Mouse (Mus musculus) ovary, postnatal 36 days (tissue): ENCODE measurements around the gene Psmb6.

ENCODE experiments used
- DNase-seq: peaks from one replicate; pipeline ENCODE4 v3.0.0; 2022; ENCODE audit warnings: low spot score, mixed read lengths

The Psmb6 gene

DNA sequence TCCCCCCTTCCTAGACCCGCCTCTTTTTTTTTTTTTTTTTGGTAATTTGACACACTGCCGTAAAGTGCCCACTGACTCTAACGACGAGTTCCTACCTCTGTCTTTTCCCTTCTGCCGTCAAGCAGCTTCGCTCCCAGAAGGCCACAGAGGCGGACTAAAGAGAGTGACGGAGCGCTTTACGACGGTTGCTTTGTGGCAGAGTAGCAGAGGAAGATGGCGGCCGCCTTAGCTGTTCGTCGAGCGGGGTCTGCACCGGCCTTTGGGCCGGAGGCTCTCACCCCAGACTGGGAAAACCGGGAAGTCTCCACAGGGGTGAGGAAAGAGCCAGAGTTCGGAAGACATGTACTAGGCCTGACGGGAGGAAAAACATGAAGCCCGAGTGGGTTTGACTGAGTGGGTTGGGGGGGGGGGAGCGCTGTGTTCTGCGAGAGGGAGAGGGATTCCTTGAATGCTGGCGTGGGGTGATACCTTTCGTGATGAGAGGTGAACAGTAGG lies at the start of gene Psmb6:
TSS of gene Psmb6 (plus strand) at position 184 of the 495 bp plus-strand sequence.
- peak; percentile 84 for DNase-seq

DNA sequence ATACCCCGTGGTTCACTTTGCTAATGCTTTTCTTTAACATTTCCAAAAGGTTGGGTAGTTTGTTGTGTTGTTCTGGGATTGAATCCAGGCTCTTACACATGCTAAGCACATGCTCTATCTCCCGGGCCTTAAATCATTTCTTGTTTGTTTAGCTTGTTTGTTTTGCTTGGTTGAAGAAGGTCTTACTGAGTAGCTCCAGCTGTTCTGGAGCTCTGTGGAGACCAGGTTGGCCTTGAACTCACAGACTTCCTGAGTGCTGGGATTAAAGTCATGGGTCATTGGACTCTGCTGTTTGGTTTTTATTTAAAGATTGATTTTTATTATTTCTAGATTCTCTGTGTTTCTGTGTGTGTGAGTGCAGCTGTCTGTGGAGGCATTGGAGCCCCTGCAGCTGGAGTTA lies 39.7 kb upstream of the Psmb6 start:
- DNase-seq: no peak

DNA sequence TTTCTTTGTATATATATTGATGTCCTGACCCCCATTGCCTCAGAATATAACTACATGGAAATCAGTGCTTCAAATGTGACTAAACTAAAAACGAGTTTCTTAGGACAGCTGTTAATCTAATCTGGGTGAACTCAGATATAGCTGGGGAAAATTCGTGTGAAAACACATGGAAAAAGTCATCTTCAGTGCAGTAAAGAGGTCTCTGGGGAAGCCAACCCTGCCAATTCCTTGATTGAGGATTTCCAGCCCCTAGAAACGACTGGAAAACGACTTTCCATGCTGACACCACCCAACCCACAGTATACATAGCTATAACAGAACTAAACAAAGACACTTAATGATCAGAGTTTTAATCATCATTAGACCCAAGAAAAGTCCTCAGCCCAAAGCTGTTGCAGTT lies 37.4 kb upstream of the Psmb6 start:
- DNase-seq: no peak

DNA sequence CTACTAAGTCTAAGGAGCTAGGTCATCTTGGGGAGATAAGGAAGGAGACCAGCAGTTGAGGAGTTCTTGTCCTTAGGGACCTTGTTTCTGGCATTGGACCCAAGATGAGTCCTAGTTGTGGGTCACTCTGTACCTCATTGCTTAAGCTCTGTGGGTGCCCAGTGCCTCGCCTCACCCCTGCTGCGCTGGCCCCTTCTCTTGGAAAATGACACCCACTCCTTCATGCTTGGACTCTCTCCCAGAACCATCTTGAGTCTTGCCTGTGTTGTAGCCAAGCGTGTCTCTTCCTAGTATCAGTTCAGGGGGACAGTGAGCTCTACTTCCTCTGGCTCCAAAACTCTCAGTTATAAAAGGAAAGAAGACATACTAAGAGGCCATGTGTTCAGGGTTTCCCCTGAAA lies 36.0 kb upstream of the Psmb6 start:
- DNase-seq: no peak

DNA sequence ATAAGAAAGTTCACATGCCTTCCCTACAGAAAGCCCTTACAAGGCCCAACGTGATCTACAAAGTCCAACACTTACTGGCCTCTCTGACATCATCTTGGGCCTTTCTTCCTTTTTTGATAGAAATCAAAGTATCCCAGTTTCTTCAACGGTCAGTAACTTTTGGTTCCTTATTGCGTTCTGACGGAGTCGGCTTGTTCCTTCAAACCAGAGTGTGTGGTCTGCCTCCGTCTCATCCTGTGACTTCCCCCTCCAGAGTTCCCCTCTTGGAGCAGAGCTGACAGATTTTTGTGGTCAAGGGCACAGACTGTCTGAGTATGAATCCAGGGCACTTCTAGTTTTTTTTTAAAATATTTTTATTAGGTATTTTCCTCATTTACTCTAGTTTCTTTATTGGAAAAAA lies 35.5 kb upstream of the Psmb6 start:
- DNase-seq: no peak

DNA sequence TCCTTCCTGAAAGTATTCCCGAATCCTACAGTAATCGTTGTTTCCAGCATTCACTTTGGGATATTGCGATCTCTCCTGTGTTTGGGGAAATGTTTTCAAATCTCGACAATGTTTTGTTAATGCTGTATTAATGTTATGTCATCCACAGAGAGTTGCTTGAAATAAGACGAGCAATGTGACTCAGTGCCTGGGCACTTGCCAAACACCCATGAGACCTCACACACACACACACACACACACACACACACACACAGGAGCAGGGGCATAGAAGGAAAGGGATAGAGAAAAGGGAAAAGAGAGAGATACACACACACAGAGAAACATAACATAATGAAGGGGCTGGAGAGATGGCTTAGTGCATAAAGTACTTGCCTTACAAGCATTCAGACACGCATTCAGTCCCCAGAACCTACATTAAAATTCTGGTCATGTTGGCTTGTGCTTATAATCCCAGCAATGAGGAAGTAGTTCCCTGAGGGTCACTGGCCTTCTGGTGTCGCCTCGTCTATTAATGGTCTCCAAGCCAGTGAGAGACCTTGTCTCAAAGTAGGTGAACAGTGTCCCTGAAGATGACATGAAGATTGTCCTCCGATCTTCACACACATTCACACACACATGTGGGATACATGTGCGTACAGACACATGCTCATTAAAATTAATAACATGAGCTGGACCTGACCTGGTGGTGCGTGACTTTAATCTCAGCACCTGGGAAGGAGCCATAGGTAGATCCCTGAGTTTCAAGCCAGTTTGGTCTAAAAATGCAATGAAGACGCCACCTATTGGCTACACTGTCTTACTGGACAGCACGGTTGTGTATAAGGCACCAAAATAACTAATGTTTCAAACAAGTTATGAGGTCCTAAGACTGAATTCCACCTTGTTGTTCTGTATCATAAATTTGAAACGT lies 25.3 kb upstream of the Psmb6 start:
- no peak for DNase-seq

DNA sequence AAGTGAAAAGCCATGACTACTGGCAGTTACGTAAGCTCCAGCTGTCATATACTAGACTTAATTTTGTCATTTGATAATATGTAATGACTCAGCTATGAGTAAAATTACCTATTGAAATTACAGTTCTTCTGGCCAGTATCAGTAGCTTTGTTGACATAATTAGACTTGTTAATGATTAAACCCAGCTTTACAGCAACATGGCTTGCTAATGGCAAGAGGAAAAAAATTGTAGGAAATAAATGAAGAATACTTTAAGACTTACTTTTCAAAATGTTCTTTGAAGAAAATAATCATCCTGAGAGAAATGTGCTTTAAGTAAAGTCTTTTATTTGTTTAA lies 24.7 kb upstream of the Psmb6 start:
- DNase-seq: no peak

DNA sequence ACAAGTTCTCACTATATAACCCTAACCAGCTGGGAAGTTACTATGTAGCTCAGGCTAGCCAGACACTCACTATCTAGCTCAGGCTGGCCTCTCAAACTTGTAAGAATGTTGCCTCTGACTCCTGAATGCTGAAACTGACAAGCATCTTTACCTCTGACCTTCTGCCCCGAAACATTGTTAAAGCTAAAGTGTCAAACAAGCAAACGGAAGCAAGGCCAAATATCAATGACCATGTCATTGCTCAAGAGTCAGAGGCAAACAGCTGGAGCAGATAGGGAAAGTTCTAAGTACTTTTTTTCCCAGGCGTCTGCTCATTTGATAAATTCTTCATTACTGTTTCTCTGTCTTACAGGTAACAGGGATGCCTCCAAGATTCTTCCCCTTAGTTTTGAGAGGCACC lies 23.1 kb upstream of the Psmb6 start:
- no peak for DNase-seq

DNA sequence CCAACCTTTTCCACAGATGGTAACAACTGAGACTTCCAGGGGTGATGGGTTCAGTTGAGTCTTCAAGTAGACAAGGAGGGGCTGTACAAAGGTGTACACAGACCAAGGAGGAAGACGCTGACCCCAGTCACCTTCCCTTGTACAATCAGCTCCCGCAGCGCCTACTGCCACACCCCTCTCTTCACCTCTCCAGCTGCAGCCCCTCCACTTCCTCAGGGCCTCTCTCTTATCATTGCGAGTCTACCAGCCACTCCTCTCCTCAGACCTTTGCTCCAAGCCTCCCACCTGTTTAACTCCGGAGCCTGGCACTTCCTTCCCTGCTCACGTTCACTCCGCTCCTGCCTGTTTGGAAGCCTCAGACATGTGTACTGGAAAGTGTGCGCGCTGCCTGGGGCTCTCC lies 20.2 kb upstream of the Psmb6 start, which contains the start of gene Tm4sf5:
TSS of gene Tm4sf5 (plus strand) at position 275 of the 400 bp plus-strand sequence.
- DNase-seq: no peak

DNA sequence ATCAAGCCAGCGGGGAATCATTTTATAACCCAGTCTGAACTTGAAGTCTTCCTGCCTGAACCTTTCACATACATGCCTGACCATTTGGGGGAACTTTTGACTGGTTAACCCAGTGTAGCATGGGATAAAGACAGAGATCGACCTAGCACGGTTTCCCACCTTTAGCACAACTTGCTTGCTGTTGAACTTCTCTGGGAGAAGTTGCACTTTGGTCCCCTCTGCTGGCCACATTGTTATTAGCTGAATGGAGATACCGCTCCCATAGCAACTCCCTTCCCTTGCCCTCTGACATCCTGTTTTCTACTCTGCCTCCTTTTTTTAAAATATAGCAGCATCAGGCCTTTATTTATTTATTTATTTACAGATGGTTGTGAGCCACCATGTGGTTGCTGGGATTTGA lies 18.8 kb upstream of the Psmb6 start:
- peak; percentile 60 for DNase-seq

DNA sequence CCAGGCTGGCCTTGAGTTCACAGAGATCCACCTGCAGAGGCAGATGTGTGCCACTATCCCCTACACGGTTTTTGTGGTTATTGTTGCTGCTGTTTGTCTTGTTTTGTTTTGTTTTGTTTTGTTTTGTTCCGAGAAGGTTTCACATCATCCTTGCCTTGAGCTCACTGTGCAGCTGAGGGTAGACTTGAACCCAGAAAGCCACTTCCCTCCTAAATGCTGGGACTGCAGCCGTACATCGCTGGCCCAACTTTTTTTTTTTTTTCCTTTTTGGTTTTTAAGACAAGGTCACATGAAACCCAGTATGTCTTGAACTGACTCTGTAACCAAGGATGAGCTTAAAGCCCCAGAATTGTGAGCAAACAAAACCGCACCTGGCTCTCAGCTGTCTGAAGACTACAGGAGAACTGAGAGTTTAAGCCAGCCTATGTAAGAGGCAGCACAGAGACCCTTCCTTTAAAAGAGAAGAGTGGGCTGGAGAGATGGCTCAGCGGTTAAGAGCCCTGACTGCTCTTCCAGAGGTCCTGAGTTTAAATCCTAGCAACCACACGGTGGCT lies 18.1 kb upstream of the Psmb6 start:
- no peak for DNase-seq

DNA sequence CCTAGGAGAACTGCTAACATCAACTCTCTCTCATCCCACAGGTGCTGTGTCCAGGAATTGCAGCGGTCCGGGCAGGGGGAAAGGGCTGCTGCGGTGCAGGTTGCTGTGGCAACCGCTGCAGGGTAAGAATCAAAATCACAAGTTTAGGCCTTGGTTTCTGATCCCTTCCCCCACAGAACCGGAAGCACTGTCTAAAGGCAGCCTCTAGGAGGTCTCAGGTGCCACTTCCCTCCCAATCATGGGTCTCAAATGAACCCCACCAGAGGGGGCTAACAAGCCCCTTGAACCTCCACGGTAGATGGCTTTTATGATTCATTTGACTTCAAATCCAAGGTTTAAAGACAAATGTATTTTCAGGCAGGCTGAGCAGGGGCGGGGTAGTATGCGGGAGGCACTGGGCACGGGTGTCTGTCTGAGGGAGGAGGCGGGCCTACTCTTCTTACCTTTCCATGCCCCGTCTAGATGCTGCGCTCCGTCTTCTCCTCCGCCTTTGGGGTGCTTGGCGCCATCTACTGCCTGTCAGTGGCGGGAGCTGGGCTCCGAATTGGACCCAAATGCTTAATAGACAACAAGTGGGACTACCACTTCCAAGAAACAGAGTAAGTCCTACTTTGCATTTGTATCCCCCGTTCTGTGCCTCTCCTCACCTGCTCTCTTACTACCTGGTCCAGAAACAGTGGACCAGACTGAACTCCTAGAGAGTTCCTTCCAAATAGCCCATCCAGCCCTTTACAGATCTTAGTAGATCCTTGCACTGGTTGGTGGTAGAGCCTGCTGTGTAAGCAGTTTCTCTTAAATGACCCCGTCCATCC lies 15.2 kb upstream of the Psmb6 start:
- peak; percentile 37 for DNase-seq

DNA sequence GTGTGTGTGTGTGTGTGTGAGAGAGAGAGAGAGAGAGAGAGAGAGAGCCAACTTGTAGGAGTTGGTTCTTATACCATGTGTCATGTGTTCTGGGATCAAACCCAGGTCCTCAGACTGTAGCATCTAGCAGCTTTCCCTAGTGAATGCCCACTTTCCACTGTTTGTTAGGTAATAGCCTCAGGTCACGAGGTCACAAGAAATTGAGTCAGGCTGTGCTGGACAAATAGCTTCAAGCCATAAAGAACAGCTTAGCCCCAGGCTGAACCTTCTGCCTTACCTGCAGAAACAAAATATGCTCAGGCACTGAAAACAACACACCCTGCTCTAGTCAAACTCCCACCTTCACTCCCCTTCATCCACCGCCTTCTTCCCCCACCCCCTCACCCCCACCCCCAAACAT lies 13.9 kb upstream of the Psmb6 start:
- no peak for DNase-seq

DNA sequence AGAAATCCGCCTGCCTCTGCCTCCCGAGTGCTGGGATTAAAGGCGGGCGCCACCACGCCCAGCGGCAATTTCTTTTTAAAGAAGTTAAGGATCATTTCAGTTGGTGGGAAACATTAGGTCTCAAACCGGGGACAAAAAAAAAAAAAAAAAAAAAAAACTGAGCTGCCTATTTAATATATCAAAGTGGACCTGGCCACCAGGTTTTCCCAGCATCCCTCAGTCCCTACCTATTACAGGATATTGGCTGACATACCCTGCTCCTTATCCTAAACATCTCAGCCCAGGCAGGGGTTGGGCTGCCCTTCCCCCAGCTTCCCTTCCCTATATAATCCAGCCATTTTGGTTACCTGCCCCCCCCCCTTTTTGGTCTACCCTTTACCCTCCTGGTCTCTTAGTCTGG lies 13.3 kb upstream of the Psmb6 start:
- no peak for DNase-seq

DNA sequence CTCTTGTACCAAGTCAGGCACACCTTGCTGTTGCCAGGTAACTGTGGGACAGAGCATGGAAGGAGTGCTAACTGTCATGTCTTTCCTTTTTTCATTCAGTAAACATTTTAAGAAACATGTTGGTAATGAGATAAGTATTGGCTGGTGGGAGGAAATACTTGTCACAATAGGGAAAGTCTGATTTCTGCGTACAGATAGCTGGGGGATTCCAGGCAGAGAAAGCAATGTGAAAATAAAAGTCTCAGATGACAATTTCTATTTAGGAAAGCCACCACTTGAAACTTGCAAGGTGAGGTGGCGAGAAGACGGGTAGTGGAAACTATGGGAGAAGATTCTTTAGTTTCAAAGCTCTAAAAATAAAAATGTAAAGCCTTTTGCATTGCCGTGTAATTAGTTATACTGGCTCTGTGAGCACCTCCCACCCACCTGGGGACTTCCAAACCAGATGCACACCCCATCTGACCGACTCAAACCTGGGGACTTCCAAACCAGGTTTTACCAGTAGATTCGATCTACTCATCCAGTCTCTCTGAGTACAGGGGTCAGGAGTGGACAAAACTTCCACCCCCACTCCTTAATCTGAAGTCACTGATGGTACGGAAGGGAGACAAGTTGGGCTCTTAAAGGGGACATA lies 12.3 kb upstream of the Psmb6 start:
- DNase-seq: no peak

DNA sequence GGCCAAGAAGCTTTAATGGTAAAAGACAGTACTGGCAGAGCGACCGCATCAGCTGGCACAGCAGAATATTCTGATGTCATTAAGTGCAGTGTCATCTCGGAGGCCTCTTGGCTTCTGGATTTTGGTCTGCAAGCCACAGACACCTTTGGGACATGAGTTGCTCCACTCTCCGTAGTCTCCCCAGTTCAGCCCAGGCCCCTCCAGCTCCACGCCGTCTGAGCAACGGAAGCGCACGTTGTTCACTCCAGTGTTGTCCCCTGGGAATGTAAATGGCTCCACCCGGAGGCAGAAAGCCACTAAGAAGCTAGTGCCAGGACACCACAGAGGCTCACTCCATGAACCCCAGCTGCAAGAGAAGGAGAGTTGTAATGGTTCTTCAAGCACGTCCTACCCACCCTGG lies 11.6 kb upstream of the Psmb6 start:
- DNase-seq: no peak

DNA sequence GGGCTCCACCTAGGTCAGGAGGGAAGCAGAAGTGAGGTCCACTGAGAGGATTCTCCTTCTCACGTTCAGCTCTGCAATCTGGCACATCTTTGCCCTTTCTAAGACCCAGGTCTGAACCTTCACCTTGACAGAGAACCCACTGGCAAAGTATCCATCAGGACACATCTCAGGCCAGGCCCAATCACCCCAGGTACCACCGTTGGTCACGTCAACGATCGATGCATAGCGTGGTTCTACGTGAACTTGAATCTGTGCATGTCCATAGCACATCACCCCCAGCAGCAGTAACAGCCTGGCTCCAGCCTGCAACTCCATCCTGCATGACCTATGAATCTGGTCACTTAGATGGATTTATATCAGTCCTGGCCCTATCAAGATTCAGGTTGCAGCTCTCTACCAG lies 10.9 kb upstream of the Psmb6 start, which contains the start of gene Vmo1:
TSS of gene Vmo1 (minus strand) at position 329 of the 400 bp plus-strand sequence.
- DNase-seq: no peak

DNA sequence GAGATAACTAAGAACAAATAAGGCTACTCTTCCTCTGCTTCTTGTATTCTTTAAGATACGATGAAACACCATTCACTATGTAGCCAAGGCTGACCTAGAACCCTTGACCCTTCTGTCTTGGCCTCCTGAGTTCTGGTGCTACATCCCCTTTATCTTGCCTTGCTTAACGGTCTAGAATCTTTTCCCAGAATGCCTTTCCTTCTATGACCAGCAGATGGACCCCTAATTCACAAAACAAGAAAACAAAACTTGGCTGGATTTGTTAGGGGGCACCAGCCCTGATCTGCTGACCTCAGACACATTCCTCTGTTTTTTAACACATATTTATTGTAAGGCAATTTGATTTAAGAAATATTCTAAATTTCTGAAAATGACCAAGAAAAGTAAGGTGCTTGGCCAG lies 8.8 kb upstream of the Psmb6 start:
- DNase-seq: no peak

DNA sequence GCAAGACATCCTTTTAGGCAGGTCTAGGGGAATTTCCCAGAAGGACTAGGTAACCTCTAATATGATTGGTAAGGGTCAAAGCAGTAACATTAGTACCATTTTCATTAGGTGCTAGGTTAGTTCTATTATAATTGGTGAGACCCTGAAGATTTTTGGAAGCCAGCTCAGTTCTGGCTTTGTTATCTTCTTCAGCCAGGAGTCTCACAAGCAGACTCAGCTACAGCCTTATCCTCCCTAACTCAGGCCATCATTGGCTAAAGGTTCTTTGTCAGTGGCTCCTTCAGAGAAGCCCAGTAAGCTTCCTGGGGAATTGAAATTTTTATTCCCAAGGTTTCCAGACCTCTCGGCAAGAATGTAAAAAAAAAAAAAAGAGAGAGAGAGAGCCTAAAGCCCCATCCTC lies 6.7 kb upstream of the Psmb6 start:
- no peak for DNase-seq

DNA sequence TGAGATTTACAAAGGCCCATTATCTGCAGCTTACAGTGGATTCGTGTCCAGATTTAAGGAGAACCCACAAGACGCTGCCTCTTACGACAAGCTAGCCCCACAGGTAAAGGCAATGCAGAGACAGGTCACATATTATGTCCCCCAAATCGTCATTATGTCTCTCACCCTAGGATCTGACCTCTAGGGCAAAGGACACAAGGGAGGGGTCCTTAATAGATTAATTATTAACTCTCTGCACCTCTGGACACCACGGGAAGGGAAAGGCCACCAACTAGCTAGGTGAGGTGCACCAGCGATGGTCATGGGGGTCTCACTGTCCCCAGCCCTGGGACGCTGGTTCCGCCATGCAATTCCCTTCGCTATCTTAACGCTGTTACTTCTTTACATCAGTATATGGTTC lies 6.2 kb upstream of the Psmb6 start, which contains the start of gene Gltpd2:
TSS of gene Gltpd2 (plus strand) at position 274 of the 400 bp plus-strand sequence.
- DNase-seq: no peak

DNA sequence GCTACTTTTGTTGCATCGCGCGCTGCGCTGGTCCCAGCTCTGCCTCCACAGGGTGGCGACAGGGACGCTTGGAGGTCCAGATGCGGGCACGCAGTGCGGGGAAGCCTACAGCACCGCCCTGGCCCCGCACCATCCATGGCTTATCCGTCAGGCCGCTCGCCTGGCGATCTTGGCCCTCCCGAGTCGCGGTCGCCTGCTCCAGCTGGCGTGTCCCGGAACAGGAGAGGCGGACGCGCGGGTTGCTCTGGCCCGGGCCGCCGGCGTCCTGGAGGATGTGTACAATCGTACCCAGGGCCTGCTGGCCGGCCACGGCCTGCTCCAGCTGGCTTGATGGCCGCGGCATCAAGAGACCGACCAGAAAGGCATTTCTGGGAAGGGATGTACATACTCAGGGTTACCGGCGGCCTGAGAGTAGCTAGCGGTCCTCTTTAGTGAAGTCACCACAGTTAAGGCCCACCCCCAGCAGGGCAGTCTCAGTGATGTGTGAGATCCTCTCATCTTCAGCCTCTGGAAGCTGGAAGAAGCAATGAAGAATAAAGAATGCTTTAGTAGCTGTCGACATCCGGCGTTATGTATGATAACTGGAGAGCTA lies 4.9 kb upstream of the Psmb6 start:
- DNase-seq: peak; percentile 48
